Mouse (Mus musculus) leukemia stem cell, adult 10-12 weeks (primary cell): Measurements from ENCODE around the gene Rpa3. TPM values are rescaled to one million over a fixed set of nuclear protein-coding genes. Genes with fewer than 3 reads are reported as not detected.

ENCODE experiments used
- polyA plus RNA-seq: library from polyadenylated mRNA; stranded (reverse); fragments of >175 nt; gene quantifications from 2 replicates; pipeline ENCODE4 v1.2.3, GENCODE M21; 2012; ENCODE audit warnings: low replicate concordance

The Rpa3 gene
- 1.9 and 3.9 TPM in 2 replicates for polyA plus RNA-seq

GRCm38 (mm10) chr6:8259004-8259666 lies at the start of gene Rpa3, which contains the start of the genes Umad1 and Gm45062:
Gene Rpa3 (minus strand): TSS chr6:8259173.
Gene Umad1 (plus strand): TSS chr6:8259288.
Gene Gm45062 (plus strand): TSS chr6:8259450.

GRCm38 (mm10) chr6:8209047-8209865 lies 49.7 kb downstream of the Rpa3 start, which contains the start of gene Mios:
Gene Mios (plus strand): TSS chr6:8209222.

Other genes starting within 250 kb of the Rpa3 start
- 0.05 TPM in 1 of 2 replicates, not detected in the other for gene Col28a1, start 66.6 kb downstream of the Rpa3 start, polyA plus RNA-seq
- 3.1 and 7.6 TPM in 2 replicates for gene Mios, start 50.0 kb downstream of the Rpa3 start, polyA plus RNA-seq
- gene Umad1, start 115 bp upstream of the Rpa3 start, polyA plus RNA-seq: 5.0 and 8.3 TPM in 2 replicates
- gene Gm45062, start 277 bp upstream of the Rpa3 start, polyA plus RNA-seq: not detected in 2 replicates